Mouse (Mus musculus) liver, adult 2 months (tissue): ENCODE measurements at regions not wholly inside any gene's neighbourhood (a gene's known extent, or its start where the extent isn't known, plus 50 kb on each side); places are given as distances from the start of the nearest gene placed in this dataset.

Source experiments
- CTCF ChIP-seq: fragments of 200-500 bp; IDR thresholded peaks from 2 replicates; pipeline ENCODE4 v1.5.1; 2011; ENCODE audit warnings: low read depth, low read length, control low read depth
- POLR2A ChIP-seq: fragments of 200-500 bp; IDR thresholded peaks from 2 replicates; pipeline ENCODE4 v1.6.1; 2011; ENCODE audit warnings: low read length, control low read depth; ENCODE audit not compliant: insufficient read depth; ENCODE audit errors: extremely low read depth

DNA sequence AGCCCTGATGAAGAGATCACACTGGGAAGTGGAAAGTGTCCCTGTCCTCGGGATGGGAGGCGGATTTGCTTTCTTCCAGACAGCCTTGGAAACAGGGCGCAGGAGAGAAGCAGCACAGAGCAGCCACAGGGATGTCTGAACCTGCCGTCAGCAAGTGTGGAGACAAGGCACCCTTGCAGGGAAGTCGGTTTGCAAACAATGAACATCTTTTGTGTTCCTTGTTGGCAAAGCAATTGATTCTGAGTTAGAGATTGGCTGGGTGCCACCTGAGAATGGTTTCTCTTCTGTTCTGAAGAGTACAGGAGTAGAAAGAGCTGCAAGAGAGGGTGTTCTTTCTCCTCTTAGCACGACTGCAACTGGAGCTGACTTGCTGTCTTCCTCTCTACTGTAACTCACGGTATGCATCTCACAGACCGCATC is 318.6 kb upstream of the Id4 start:
- TF ChIP-seq POLR2A (no peak), CTCF (no peak)
